Mouse (Mus musculus) B cell, adult 2 months (primary cell): ENCODE data around the gene Apobec1.
A peak's percentile ranks its signal among the peaks of the same experiment; 100 is the strongest.
"Not testable (repeated sequence)": the region's sequence is repeated elsewhere in the genome, so short reads cannot be mapped to it uniquely, and the experiment has no call there.

Experiments
- DNase-seq, 2 experiments: peaks; one replicate each; pipeline ENCODE4 v3.0.0; 2022

The Apobec1 gene

DNA sequence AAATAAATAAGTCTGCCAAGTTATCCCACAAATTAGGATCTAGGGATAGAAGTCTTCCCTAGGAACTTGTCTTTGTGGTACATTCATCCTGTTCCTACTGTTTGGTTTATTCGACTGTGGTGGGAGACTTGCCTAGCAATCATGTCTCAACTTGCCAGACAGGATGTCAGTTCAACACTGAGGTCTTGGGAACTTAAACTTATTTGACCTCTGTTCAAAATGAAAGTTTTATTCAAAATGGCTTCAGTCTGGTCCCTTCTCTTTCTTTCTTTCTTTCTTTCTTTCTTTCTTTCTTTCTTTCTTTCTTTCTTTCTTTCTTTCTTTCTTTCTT is 713 bp upstream of the Apobec1 start:
- no peak for DNase-seq

DNA sequence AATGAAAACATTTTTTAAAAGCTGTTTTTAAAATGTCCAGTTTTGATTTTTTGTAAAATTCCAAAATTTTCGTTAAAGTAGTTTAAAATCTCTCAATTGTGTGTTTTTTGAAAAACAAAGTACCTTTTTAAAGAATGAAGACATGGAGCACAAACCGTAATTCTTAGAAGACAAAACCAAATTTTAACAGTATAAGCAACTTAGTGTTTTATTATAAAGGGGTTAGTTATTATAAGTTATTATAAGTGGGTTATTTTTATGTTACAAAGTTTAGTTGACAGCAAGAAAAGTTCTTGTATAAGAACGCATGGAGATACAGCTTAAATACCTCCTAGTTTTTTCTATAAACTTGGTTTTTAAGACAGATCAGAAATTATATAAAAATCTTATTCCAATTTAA is 629 bp downstream of the Apobec1 start:
- DNase-seq: no peak

DNA sequence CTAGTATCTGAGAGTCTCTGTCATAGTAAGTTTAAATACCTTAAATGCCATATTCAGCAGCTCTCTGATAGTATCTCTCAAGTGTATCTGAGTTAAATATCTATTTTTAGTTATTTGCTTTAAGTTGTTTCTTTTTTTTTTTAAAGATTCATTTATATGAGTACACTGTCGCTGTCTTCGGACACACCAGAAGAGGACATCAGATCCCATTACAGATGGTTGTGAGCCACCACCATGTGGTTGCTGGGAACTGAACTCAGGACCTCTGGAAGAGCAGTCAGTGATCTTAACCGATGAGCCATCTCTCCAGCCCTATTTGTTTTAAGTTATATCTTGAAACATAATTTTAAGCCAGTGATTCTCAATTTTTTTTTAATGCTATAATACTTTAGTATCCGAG is 1.2 kb downstream of the Apobec1 start:
- DNase-seq: no peak

DNA sequence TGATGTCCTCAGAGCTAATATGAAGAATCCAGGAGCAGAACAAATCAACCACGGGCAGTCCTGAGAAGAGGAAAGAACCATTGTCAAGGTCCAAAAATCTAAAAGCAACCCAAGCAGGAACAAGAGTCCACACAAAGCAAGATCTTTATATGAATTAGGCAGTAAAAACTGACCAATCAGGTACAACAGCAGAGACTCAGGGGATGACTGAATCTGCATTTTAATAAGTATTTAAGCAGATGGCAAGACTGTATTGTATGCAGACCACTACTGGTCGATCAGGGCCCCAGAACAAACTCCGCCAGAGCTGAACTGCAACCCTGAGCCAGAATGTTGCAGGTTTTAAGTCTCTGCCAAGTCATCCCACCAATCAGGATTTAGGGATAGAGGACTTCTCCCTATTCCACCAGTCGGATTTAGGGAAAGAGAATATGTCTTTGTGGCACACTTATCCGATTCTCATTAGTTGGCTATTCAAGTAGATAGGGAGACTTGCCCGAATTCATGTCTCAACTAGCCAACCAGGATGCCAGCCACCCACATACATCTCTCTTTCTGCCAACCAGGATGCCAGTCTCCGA is 2.1 kb downstream of the Apobec1 start:
- no peak for DNase-seq

DNA sequence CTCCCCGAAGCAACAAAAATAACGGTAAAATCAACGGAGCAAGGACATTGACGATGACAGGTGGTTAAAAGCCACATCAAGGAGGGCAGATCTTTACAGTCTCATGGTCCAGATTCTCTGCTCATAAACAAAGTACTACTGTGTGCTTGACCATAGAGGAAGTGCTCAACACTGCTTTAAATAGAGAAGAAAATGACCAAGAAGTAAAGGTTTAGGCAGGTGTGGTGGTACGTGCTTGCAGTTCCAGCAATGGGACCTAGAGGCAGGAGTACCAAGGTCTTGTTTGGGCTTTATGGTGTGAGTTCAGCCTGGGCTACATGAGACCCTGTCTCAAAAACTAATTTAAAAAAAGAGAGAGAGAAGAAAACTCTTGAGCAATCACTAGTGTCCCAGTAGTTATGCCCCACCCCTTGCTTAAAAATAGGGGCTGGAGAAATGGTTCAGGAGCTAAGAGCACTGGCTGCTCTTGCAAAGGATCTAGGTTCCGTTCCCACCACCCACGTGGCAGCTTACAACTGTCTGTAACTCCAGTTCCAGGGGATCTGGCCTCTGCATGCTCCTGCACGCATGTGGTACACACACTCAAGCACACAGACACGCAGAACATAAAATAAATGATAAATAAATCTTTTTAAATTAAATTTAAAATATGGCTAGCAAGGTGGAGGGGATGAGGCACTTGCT is 3.0 kb downstream of the Apobec1 start:
- DNase-seq: peak; percentile 42 to 45

DNA sequence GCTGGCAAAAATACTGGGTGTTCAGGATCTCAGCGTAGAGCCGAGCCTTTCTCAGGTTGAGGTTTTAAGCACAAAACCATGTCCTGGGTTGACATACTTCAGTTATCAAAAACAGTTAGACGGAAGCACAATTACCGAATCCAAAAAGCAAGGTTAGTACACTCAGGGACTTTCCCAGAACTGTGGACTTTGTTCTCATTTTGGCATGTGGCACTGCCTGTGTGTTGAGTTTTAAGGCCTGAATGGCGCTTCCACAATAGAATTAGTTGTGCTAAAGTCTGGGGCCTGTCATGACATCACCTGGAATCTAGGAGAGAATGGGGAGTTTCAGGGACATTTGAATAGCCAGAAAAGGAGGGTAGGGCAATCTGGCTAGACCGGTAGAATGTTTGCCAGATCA is 3.8 kb downstream of the Apobec1 start:
- DNase-seq: peak; percentile 59 to 60

DNA sequence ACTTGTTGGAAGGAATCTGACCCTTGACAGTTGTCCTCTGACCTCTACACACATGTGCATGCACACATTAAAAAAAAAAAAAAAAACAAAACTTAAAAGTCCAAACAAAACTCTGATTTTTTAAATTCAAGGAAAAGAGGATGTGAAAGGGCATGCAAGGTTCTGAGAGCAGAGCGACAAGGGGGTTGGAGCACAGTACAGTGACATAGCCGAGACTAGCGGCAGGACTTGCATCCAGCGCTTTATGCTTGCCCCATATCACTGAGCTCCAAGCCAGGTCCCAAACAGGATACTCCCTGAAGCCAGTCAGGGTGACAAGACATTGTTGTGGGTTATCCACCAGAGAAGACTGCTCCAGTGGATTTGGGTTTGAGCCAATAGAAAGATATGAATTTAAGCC is 4.2 kb downstream of the Apobec1 start:
- peak in 1 of 2 experiments; percentile 52 for DNase-seq

DNA sequence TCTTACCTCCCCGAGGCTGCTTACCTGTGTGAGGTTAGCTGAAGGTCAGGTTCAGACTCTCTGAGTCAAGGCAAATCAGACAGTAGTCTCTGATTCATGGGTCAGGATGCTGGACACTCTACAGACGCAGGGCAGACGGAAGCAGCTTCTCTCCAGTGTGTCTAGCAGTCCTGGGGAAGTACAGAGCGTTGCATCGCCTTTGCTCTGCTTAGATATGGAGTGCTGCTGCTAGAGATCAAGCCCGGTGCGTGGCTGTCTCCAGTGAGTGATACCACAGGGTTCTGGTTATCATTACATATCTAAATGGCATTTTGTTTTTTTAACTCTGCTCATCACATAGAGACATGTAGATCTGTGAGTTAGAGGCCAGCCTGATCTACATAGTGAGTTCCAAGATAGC is 5.6 kb downstream of the Apobec1 start:
- no peak for DNase-seq

DNA sequence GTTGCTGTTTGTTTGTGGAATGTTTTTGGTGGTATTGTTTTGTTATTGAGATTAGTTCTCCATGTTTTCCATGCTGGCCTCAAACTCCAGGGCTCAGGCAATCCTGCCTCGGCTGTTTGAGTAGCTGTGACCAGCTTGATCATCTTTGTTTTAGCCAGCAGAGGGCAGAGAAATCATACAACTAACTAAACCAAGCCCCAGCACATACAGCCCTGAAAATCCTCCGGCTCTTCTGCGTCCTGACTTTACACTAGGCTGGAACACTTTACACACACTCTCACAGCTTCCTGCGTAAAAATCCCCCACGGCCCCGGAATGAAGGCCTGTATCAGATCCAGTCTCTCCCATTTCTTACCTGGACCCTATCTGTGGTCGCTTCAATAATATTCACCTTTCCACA is 6.6 kb downstream of the Apobec1 start:
- peak; percentile 26 to 41 for DNase-seq

DNA sequence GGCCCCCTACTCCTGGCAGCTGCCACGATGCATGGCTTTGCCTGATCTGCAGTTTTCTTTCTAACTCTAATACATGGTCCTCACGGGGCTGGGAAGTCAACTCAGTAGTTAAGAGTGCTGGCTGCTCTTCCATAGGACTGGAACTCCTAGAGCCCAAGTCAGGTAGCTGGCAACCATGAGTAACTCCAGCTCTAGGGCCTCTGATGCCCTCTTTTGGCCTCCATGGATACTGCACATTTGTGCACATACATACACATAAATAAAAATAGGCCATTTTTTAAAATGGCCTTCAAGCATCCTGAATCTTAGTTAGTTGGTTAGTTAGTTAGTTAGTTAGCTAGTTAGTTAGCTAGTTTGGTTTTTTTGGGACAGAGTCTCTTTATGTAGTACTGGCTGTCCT is 9.3 kb downstream of the Apobec1 start:
- peak in 1 of 2 experiments; percentile 34 for DNase-seq

DNA sequence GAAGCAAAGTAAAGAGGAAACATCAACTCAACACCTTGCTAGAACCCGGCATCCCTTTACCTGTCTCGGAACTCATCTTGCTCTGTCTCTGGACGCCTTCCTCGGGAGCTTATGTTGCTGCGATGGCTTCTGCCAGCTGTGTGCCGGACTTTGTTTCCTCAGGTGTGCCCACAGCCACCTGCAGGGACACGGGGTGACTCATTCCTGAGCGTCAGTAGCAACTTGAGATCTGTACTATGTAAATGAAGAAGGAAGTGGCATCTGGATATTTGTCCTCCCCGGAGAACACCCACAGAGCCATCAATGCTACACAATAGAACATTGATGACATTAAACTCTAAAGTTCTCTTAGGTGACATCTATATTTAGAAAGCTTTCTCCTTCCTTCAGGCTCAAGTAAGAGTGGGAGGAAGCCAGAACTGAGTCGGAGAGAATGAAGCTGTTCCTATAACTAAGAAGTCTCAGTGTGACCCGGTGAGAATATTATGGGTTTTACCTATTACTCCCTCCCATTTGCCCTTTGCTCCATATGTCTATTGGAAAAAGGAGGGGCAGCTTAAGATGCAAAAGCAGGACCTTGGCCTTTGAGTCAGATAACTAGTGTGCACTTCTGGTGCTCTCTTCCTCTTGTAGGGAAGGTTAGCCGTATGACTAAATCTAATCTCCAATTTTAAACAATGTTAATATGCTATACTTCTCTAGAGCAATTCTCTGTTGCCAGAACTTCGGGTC is 11.1 kb downstream of the Apobec1 start:
- DNase-seq: no peak

DNA sequence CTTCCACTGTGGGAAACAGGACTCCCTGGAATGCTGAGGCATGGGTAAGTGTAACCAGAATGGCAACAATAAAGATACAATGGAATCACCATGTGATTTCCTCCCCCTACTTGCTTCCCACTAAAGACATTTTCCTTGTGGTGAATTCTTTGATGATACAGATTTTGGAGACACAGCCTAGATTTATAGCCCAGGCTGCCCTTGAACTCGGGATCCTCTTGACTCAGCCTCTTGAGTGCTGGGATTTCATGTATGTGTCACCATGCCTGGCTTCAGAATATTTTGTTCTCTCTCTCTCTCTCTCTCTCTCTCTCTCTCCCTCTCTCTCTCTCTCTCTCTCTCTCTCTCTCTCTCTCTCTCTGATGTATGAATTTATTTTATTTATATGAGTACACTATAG is 23.2 kb downstream of the Apobec1 start:
- DNase-seq: no peak

DNA sequence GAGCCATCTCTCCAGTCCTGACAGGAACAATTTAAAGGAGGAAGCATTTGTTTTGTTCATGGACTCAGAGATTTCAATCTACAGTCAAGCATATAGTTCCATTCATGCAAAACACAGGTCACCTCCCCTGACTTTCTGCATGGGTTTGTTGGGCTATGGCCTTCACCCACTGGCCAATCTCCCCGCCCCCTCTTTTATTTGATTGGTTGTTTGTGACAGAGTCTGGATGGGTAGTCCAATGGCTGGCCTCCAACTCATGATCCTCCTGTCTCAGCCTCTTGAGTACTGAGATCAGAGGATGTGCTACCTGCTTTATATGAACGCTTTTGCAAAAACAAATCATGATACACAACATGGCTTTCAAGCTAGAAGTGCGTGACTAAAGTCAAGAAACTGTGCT is 25.2 kb downstream of the Apobec1 start:
- DNase-seq: no peak

DNA sequence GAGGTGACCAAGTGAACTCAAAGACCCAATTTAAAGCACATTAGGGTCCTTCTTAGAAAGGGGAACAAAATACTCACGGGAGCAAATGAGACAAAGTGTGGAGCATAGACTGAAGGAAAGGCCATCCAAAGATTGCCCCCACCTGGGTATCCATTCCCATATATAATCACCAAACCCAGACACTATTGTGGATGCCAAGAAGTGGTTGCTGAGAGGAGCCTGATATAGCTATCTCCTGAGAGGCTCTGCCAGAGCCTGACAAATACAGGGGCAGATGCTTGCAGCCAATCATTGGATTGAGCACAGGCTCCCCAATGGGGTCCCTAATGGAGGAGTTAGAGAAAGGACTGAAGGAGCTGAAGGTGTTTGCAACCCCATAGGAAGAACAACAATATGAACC is 27.2 kb downstream of the Apobec1 start:
- DNase-seq: not testable (repeated sequence)

DNA sequence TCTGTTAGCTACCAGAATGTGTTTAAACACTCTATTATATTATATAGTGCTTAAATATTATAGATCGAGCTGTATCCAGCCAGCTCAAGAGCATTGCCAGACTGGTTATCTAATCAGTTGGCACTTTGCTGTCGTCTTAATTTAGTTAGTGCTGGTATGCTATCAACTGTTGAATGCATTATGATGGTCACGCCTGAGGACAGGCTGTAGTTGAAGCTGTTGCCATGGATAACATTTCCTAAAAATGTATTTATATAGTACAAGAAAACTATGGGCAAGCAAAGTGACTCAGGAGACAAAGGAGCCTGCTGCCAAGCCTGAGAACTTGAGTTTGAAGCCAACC is 30.7 kb downstream of the Apobec1 start:
- DNase-seq: no peak

DNA sequence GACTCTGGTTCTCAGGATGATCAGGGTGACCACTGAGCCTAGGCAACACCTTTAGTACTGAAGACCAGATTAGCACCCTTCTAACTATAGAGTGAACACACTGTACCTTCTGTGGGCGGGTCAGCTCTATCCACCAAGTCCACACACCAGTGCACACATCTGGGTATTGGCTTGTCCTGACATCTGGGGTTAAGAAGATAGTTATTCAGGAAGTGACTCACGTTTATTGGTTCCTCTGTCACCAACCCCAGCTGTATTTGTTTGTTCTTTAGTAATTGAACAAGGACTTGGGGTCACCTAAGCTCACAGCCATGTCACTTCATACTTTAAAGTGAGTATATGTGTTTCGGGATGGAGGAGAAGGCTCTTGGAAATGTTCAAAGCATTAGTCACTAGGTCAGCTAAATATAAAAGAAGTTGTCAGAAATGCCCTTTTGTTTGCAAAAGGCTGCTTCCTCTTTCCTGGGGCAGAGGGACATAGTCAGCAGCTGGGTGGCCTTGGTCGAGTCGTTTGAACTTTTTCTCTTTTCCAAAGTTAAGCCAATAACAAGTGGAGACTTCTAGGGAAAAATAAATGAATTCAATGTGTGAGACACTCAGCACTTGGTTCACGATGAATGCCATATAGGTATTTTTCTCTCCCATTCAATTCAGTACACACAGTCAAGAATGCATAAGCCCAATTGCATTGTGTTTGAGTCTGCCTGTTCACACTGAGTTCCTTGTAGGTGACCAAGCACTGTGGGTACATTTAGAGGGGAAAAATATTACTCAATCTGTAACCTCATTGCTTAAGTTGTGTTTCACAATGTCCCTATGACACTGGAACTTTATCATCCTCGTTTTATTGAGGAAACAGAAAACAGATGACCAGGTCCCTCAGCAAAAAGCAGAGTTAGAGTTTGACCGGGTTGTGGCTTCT is 31.3 kb downstream of the Apobec1 start:
- DNase-seq: peak; percentile 54 to 55

DNA sequence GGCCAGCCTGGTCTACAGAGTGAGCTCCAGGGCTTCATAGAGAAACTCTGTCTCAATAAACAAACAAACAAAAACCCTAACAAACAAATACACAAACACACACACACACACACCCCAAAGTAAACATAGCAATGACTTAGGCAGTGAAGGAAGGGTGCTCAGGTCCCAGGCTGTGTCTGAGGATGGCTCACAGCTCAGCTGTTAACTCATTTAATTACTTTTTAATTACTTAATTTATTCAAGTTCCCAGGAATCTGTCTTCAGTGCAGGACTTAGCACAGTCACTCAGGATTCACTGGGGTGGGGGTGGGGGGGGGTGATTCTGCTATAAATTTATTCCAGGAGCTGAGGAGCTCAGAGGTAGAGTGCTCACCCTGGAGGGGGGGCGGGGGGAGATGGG is 32.5 kb downstream of the Apobec1 start:
- no peak for DNase-seq

DNA sequence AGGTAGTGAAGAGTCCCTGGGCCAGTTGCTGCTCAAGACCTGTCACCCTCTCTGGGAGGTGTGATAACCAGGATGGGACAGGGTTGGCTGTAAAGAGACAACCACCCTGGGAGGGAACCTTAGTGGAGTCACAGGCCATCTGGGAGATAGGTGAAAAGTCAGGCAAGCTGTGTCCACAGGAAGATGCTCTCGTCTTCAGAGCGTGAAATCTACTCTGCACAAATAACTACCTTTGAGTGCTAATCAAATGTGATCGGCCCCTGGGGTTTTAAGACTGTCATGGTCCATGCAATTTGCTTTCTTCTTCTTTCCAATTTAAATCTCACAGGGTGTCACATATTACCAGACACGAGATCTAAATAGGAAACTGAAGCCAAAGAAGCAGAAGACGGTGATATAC is 33.1 kb downstream of the Apobec1 start:
- DNase-seq: peak in 1 of 2 experiments; percentile 35

DNA sequence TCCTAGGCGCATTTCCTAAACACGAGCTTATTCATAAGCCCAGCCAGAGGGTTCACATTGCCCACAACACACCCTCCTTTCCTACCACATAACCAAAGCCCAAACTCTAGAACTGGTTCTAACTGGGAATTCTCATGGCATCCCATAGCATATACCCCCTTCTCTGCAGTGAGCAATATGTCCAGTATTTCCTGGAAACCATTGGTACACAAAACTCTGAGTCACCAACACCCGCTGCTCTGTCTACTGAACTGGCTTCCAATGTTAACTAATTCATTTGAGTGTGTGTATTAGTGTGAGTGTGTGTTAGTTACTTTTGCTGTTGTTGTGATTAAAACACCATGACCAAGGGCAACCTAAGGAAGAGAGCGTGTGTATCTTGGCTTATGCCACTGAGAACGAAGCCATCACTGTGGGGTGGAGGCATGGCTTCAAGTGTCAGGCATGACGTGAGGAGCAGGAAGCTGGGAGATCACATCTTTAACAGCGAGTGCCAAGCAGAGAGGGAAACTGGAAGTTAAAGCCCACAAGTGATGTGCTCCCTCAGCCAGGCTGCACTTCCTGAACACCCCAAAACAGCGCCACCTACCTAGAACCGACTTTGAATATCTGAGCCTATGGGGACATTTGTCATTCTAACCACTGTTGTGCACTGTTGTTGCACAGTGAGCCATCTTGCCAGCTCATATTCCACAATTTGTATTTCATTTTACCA is 37.0 kb downstream of the Apobec1 start:
- peak in 1 of 2 experiments; percentile 20 for DNase-seq

DNA sequence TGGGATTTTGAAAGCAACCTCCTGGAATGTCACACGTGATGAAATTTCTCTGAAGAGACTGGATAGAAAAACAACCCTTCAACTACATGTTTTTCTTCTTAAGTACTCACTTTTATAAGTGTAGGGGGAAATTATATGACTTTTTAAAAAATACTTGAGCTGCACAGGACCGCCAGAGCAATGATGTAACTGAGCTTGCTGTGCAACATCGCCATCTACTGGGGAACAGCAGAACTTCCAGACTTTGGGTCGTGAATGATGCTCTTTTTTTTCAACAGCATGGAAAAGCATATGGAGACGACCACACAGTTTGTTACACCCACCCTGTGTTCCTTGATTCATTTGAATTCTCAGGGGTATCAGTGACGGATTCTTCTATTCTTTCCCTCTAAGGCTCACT is 39.8 kb downstream of the Apobec1 start:
- peak; percentile 68 to 73 for DNase-seq

DNA sequence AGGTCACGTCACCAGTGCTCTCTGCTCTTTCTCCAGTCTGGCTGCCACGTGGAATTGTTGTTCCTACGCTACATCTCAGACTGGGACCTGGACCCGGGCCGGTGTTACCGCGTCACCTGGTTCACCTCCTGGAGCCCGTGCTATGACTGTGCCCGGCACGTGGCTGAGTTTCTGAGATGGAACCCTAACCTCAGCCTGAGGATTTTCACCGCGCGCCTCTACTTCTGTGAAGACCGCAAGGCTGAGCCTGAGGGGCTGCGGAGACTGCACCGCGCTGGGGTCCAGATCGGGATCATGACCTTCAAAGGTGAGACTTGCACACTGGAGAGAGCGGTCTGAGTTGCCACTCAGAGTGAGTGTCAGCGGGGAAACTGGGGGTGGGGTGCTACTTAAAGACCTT is 41.2 kb downstream of the Apobec1 start:
- no peak for DNase-seq

DNA sequence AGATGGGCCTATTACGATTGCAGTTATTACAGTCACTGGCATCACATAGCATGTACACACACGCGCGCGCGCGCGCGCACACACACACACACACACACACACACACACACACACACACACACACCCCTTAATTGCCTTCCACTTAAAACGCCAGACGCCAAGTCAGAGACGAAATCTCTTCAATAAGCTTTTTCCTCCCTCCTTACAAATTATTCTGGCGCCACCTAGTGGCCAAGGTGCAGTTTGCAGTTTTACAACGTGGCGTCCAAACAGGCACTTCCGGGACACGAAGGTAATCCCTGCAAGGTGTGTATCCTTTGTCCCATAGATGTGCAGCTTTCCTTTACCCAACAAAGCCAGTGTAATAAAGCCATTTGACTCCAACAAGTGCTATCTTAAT is 41.8 kb downstream of the Apobec1 start:
- peak; percentile 87 for DNase-seq
